Mouse (Mus musculus): Measurements from ENCODE around the gene B3gnt8. TPM values are rescaled to one million over a fixed set of nuclear protein-coding genes. Genes with fewer than 3 reads are reported as not detected.

Gene B3gnt8
- polyA plus RNA-seq, 1 experiment: 0.73 TPM

DNA sequence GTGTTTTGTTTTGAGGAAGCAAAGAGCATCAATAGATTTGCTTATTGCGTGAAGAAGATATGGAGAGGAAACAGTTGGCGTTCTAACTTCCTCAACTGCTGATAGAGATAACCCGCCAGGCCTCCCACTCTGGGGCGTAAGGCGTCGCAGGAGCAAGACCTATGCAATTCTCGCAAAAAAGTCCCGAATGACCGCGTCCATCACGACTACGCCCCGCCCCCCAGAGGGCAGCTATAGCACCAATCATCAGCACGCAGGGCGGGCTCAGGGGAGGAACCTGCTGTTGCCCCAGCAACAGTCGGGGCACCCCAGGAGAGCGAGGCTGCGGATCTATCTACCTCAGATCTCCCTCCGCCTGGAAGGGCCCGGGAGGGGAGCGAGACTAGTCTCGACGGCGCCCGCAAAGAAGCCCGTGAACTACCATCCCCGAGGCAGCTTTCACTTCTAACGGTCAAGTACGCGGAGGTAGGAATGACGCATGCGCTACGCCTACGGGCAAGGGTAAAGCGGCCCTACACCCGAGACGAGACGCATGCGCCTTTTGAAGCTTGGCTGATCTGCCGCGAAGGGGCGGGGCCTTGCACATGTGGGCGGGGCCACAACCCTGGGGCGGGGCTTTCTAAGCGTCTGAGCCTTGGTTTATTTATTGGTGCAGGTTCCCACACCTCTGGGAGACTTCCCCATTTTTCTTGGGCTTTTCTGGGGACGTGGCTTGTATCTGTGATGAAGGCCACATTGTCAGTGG, 54.2 kb downstream of the B3gnt8 start, which contains the start of gene B9d2:
Gene B9d2, plus strand, starts transcription at position 267 of the 745 bp plus-strand sequence.
- Histone ChIP-seq H3K27ac (ENCODE audit: insufficient read depth, low read length) (peak within 1 kb of the TSS; percentile 86), H3K4me3 (ENCODE audit: insufficient read depth, low read length) (peak within 1 kb of the TSS; percentile 47), H3K4me1 (ENCODE audit: control insufficient read depth, insufficient read depth, low read length) (0 out of 2 replicates have a peak, but pooled peaks cover 2% of the 10 kb centered on the region)
- TF ChIP-seq POLR2A (IDR thresholded peaks at IDR 0.05; ENCODE audit: extremely low read depth, insufficient read depth, low read length): peak; percentile 68
- no peak for TF ChIP-seq CTCF (IDR thresholded peaks at IDR 0.05; ENCODE audit: extremely low read depth, insufficient read depth, low read length)

DNA sequence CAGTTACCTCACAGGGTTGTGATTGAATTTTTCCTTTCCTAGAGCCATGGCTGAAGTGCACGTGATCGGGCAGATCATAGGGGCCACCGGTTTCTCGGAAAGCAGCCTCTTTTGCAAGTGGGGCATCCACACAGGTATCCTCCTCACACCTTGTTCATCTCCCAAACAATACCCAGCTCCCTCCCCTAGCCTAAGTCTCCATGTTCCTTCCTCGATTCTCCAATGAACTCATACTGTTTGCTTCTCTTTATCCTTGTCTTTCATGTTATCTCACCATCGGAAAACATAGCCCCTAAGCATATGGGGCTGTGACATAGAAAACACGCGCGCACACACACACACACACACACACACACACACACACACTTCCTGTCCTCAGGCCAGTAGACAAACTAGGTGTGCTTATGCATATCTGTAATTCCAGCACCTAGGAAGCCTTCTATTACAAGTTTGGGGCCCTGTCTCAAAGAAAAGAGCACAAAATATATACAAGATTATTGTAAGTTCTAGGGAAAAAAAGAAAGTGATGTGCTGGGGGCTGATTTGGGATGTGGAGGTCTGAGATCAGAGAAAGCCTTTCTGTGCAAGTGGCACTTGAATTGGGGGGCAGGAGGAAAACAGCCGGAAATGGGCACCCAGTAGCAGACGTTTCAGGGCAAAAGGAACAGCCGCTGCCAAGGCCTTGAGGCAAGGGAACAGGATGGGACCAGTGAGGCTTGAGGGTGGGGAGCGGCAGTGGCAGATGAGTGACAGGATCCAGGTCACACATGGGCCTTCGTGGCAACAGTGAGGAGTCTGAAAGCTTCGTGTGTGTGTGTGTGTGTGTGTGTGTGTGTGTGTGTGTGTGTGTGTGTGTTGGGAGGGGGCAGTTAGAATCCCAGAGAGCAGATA, 55.1 kb downstream of the B3gnt8 start:
- H3K4me3 ChIP-seq (ENCODE audit: insufficient read depth, low read length): peak overlapping the region; percentile 47
- TF ChIP-seq POLR2A (IDR thresholded peaks at IDR 0.05; ENCODE audit: extremely low read depth, insufficient read depth, low read length) (no peak), CTCF (IDR thresholded peaks at IDR 0.05; ENCODE audit: extremely low read depth, insufficient read depth, low read length) (no peak)
- no peak overlapping the region for H3K27ac ChIP-seq (ENCODE audit: insufficient read depth, low read length)

DNA sequence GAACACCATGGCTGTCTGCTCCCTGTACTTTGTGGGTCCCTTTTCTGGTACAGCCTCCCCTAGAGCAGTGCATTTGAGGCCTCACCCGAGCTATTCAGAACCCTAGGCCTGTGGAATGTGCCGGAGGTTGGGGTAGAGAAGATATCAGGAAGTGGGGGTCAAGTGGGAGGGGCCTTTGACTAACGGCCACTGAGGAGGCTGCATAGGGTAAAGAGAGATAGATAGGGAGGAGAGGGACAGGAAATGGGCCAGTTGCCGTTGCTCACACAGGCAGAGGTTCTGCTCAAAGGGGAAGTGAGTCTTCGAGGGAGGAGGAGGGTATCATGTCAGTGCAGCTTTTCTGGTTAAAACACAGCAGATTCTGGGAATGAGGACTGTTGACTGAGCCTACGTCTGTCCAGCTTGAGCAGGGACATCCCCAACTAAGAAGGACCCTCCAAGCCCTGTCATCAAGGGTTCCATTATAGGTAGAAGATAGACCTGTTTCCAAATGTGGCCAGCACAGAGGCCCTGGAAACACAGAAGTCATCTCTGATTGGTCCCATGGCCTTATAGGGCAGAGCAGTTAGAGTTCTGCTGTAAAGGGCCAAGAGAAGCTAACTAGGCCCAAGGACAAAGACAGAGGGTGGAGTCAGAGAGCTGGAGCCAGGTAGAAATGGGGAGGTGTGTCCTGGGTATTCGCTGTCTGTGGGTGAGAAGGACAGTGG, 57.2 kb downstream of the B3gnt8 start:
- TF ChIP-seq CTCF (IDR thresholded peaks at IDR 0.05; ENCODE audit: extremely low read depth, insufficient read depth, low read length) (no peak), POLR2A (IDR thresholded peaks at IDR 0.05; ENCODE audit: extremely low read depth, insufficient read depth, low read length) (no peak)

More for the DNA sequence above, 55.1 kb downstream of the B3gnt8 start:
- 0 out of 2 replicates have a peak, but pooled peaks cover 2% of the 10 kb centered on the region for H3K4me1 ChIP-seq (ENCODE audit: control insufficient read depth, insufficient read depth, low read length)

DNA sequence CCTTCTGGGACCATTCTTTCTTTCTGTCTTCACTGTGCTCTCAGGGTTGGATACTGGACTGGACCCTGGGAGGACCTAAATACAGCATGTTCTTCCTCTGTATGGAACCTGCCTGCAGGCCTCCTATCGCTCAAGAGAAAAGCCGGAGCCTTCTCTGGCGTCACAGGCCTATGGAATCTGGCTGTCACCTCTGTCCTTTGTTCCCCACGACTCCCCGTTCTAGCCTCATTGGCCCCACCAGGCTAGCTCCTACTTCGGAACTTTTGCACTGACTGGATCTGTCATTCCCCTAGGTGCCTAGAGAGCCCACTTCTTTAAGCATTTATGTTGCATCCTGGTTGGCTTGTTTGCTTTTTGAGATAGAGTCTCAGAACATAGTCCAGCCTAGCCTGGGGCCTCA, 58.2 kb downstream of the B3gnt8 start:
- H3K4me3 ChIP-seq (ENCODE audit: insufficient read depth, low read length): no peak overlapping the region
- TF ChIP-seq CTCF (IDR thresholded peaks at IDR 0.05; ENCODE audit: extremely low read depth, insufficient read depth, low read length) (no peak), POLR2A (IDR thresholded peaks at IDR 0.05; ENCODE audit: extremely low read depth, insufficient read depth, low read length) (no peak)
- H3K27ac ChIP-seq (ENCODE audit: insufficient read depth, low read length): no peak overlapping the region
- peaks cover 4% of the 10 kb centered on the region; the same call in 1 of the 2 replicates for H3K4me1 ChIP-seq (ENCODE audit: control insufficient read depth, insufficient read depth, low read length)

More for the DNA sequence above, 57.2 kb downstream of the B3gnt8 start:
- H3K4me1 ChIP-seq (ENCODE audit: control insufficient read depth, insufficient read depth, low read length): peaks cover 4% of the 10 kb centered on the region; the same call in 1 of the 2 replicates
- no peak overlapping the region for H3K4me3 ChIP-seq (ENCODE audit: insufficient read depth, low read length)
- no peak overlapping the region for H3K27ac ChIP-seq (ENCODE audit: insufficient read depth, low read length)

Other genes with a start within 250 kb of the B3gnt8 start
- gene Lipe, start 227.9 kb upstream of the B3gnt8 start, polyA plus RNA-seq (2012; rRNA removed): 8.0 and 9.1 TPM in 2 replicates
- gene Cxcl17, start 213.8 kb upstream of the B3gnt8 start, polyA plus RNA-seq (2012; rRNA removed): not detected in 2 replicates
- gene Ceacam1, start 149.1 kb upstream of the B3gnt8 start, polyA plus RNA-seq (2012; rRNA removed): 4.7 and 5.1 TPM in 2 replicates
- gene Ceacam2, start 86.8 kb upstream of the B3gnt8 start, polyA plus RNA-seq (2012; rRNA removed): 0.27 and 0.38 TPM in 2 replicates
- not detected in 2 replicates for gene Erich4, start 10.8 kb upstream of the B3gnt8 start, polyA plus RNA-seq (2012; rRNA removed)
- gene Dmac2, start 7.2 kb upstream of the B3gnt8 start, polyA plus RNA-seq (2012; rRNA removed): 76.8 and 79.1 TPM in 2 replicates
- gene Bckdha, start 32.3 kb downstream of the B3gnt8 start, polyA plus RNA-seq (2012; rRNA removed): 63.7 and 66.1 TPM in 2 replicates
- gene Exosc5, start 32.5 kb downstream of the B3gnt8 start, polyA plus RNA-seq (2012; rRNA removed): 31.3 and 31.5 TPM in 2 replicates
- gene Tmem91, start 48.5 kb downstream of the B3gnt8 start, polyA plus RNA-seq (2012; rRNA removed): 30.3 and 37.6 TPM in 2 replicates
- gene B9d2, start 54.1 kb downstream of the B3gnt8 start, polyA plus RNA-seq (2012; rRNA removed): 38.8 and 42.4 TPM in 2 replicates
- gene Tgfb1, start 60.3 kb downstream of the B3gnt8 start, polyA plus RNA-seq (2012; rRNA removed): 5.6 and 6.2 TPM in 2 replicates
- 57.9 and 58.5 TPM in 2 replicates for gene Ccdc97, start 92.4 kb downstream of the B3gnt8 start, polyA plus RNA-seq (2012; rRNA removed)
- 36.7 and 37.6 TPM in 2 replicates for gene Hnrnpul1, start 128.1 kb downstream of the B3gnt8 start, polyA plus RNA-seq (2012; rRNA removed)
- 33.5 and 34.4 TPM in 2 replicates for gene Axl, start 162.1 kb downstream of the B3gnt8 start, polyA plus RNA-seq (2012; rRNA removed)
- 4.1 and 4.9 TPM in 2 replicates for gene Cyp2s1, start 190.3 kb downstream of the B3gnt8 start, polyA plus RNA-seq (2012; rRNA removed)